Comparison of ENCODE assay signal across 1 mouse cellular context in the genomic region with DNA sequence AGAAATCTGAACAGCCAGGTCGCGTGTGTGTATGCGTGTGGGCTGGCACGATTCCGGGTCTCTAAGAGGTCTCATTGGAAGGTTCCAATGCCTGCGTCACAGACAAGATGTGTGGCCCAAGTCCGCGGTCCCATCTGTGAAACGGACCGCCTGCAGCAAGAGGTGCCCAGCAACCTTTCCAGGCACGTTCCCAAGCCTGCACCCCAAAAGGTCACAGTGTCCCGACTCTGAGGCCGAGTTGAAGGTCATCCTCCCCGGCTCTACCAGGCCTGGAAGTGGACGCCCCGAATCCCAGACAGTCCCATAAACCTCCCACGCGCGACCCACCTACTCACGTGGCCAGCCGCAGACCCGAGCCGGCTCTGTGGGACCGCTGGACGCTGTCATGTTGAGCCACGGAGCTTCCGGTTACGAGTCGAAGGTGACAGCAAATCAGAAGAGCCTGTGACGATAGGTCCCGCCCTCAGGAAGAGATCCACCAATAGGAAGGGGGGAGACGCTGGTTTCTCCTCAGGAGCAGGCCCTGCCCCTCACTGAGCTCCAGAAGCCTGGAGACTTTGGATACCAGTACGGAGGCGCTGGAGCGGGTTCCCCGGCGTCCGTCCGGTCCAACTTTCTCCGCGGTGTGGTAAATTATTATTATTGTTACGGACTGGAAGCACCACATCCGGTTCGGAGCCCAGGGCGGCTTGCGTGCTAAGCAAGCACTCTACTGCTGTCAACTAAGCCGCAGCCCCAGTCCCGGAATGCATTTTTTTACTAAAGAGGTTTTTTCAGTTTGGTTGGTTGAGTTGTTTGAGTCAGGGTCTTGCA.
A peak's percentile ranks its signal among the peaks of the same experiment; 100 is the strongest.
TF ChIP-seq lines count a peak whose summit lies in the region.

Ecsit (minus strand) TSS at position 417 of the 813 bp plus-strand sequence.

TF ChIP-seq in MEL, 35 proteins besides CTCF, POLR2A, EP300 and RAD21 (continued from another document):
- TF ChIP-seq RCOR1 (IDR thresholded peaks at IDR 0.05; ENCODE audit: low read depth, low read length) (no peak), MYB (IDR thresholded peaks at IDR 0.05; ENCODE audit: low read depth, low read length) (no peak), POLR2AphosphoS2 (IDR thresholded peaks at IDR 0.05; ENCODE audit: low read length) (peak; percentile 94), BHLHE40 (IDR thresholded peaks at IDR 0.05; ENCODE audit: borderline replicate concordance, low read depth, low read length) (peak; percentile 64; the same call in 1 of the 2 replicates), JUND (IDR thresholded peaks at IDR 0.05; ENCODE audit: low read depth, low read length) (no peak), TBP (IDR thresholded peaks at IDR 0.05; ENCODE audit: low read depth, low read length) (peak; percentile 90), ZC3H11A (IDR thresholded peaks at IDR 0.05; ENCODE audit: low read depth, low read length) (no peak), ELF1 (IDR thresholded peaks at IDR 0.05; ENCODE audit: low read depth, low read length) (peak; percentile 95), HCFC1 (IDR thresholded peaks at IDR 0.05; ENCODE audit: low read depth, low read length) (peak; percentile 87), UBTF (IDR thresholded peaks at IDR 0.05; ENCODE audit: borderline replicate concordance, insufficient read depth, low read depth, low read length) (0 out of 2 replicates have a peak, but pooled peaks have one; percentile 75)
